Mouse (Mus musculus): ENCODE results near the gene Grik3. TPM values are rescaled to one million over a fixed set of nuclear protein-coding genes. Genes with fewer than 3 reads are reported as not detected.

Gene Grik3
- polyA plus RNA-seq, 1 experiment from 2014 or later: 4.5 TPM

DNA sequence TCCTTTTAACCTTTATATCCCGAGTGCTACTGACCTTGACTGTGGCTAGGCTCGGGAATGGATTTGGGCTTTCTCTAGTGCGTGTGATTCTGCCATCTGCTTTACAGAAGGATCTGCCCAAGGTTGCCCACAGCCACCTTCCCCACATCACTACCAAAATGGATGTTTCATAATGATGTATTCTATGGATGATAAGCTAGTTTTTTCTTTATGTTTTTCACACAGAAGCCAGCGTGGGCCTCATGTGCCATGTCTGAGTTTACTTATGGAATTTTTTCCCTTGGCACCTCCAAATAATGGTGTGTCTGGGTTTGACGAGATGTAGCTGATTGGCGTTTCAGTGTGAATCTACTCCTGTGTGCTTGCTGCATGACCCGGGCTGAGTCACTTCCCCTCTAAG is 7.0 kb downstream of the Grik3 start:
- peaks cover 27% of the 10 kb centered on the region for H3K27me3 ChIP-seq (ENCODE audit: control insufficient read depth, insufficient read depth, low read length)

DNA sequence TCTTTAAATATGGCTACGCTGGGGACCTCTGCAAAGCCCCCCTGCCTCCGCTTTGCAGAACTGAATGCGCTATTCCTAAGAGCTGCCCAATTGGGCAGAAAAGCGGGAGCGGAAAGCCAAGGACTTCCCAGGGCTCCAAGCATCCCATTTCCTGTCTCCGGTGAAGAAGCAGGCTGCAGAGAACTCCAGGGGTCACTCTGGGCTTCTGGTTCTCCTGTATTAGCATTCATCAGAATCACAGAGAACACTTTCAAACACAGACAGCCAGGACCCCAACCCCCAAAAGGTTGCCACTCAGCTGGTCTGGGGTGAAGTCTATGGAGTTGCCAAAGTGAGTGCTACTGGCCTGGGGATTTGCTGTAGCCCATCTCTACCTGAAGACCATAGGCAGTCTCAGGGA is 8.4 kb downstream of the Grik3 start:
- Histone ChIP-seq H3K27me3 (ENCODE audit: control insufficient read depth, insufficient read depth, low read length) (peaks cover 17% of the 10 kb centered on the region), H3K4me2 (ENCODE audit: low read length) (0 out of 2 replicates have a peak overlapping the region, but pooled peaks have one; percentile 8), H3K36me3 (ENCODE audit: control insufficient read depth, insufficient read depth, low read length) (no peaks in the 10 kb centered on the region), H3K4me3 (replicated peaks; ENCODE audit: low read depth, low read length) (no peak overlapping the region), H3K4me1 (ENCODE audit: control insufficient read depth, insufficient read depth, low read length) (peaks cover 32% of the 10 kb centered on the region), H3K9ac (replicated peaks; ENCODE audit: low read length) (no peak overlapping the region), H3K27ac (replicated peaks; ENCODE audit: low read depth, low read length) (no peak overlapping the region), H3K9me3 (ENCODE audit: control insufficient read depth, low read length) (no peaks in the 10 kb centered on the region)
- WGBS: 17% methylated on average over 6 of the region's 6 CpGs
- DNase-seq (no peak), ATAC-seq (ENCODE audit: low FRiP score, low TSS enrichment) (no peak)

More for the DNA sequence above, 7.0 kb downstream of the Grik3 start:
- Histone ChIP-seq H3K9me3 (ENCODE audit: control insufficient read depth, low read length) (no peaks in the 10 kb centered on the region), H3K4me3 (replicated peaks; ENCODE audit: low read depth, low read length) (no peak overlapping the region), H3K4me1 (ENCODE audit: control insufficient read depth, insufficient read depth, low read length) (peaks cover 40% of the 10 kb centered on the region), H3K36me3 (ENCODE audit: control insufficient read depth, insufficient read depth, low read length) (no peaks in the 10 kb centered on the region), H3K27ac (replicated peaks; ENCODE audit: low read depth, low read length) (no peak overlapping the region), H3K4me2 (ENCODE audit: low read length) (no peak overlapping the region), H3K9ac (replicated peaks; ENCODE audit: low read length) (no peak overlapping the region)
- ATAC-seq (ENCODE audit: low FRiP score, low TSS enrichment) (no peak), DNase-seq (no peak)
- 38% methylated on average over 7 of the region's 7 CpGs for WGBS

DNA sequence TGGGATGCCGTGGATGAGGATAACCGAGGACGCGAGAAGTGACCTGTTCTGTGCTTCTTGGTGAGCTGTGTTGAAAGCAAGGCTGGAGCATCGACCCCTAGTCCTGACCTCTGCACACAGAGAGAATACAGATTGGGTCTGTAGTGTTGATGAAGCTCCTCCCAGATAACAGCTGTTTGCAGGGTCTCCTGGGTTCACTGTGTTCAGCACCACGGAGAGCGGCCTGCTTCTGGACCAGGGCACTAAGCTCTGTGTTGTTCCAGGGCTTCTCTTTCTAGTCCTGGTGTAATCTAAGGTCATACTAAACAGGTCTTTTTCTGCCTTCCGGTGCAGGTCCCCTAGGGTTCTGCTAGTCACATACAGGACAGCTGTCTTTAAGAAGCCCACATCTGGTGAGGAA is 12.4 kb downstream of the Grik3 start:
- no peak overlapping the region for H3K4me2 ChIP-seq (ENCODE audit: low read length)
- peaks cover 12% of the 10 kb centered on the region for H3K4me1 ChIP-seq (ENCODE audit: control insufficient read depth, insufficient read depth, low read length)
- H3K9ac ChIP-seq (replicated peaks; ENCODE audit: low read length): no peak overlapping the region
- H3K9me3 ChIP-seq (ENCODE audit: control insufficient read depth, low read length): no peaks in the 10 kb centered on the region
- H3K36me3 ChIP-seq (ENCODE audit: control insufficient read depth, insufficient read depth, low read length): no peaks in the 10 kb centered on the region
- DNase-seq (no peak), ATAC-seq (ENCODE audit: low FRiP score, low TSS enrichment) (no peak)
- no peak overlapping the region for H3K4me3 ChIP-seq (replicated peaks; ENCODE audit: low read depth, low read length)
- peaks cover 3% of the 10 kb centered on the region; the same call in 1 of the 2 replicates for H3K27me3 ChIP-seq (ENCODE audit: control insufficient read depth, insufficient read depth, low read length)
- 60% methylated on average over 8 of the region's 8 CpGs for WGBS
- no peak overlapping the region for H3K27ac ChIP-seq (replicated peaks; ENCODE audit: low read depth, low read length)

- H3K4me1 ChIP-seq (ENCODE audit: control insufficient read depth, insufficient read depth, low read length): no peaks in the 10 kb centered on the region
- H3K27ac ChIP-seq (replicated peaks; ENCODE audit: low read depth, low read length): no peak overlapping the region
- ATAC-seq (ENCODE audit: low FRiP score, low TSS enrichment): no peak
- WGBS: 49% methylated on average over 6 of the region's 6 CpGs
- H3K27me3 ChIP-seq (ENCODE audit: control insufficient read depth, insufficient read depth, low read length): no peaks in the 10 kb centered on the region
- DNase-seq: no peak
- no peak overlapping the region for H3K9ac ChIP-seq (replicated peaks; ENCODE audit: low read length)
- H3K9me3 ChIP-seq (ENCODE audit: control insufficient read depth, low read length): no peaks in the 10 kb centered on the region
- no peak overlapping the region for H3K4me2 ChIP-seq (ENCODE audit: low read length)
- H3K36me3 ChIP-seq (ENCODE audit: control insufficient read depth, insufficient read depth, low read length): no peaks in the 10 kb centered on the region
- no peak overlapping the region for H3K4me3 ChIP-seq (replicated peaks; ENCODE audit: low read depth, low read length)
Observed at GRCm38 (mm10) chr4:125512434-125512833, 21.9 kb downstream of the Grik3 start.

GRCm38 (mm10) chr4:125515646-125516045 is 25.1 kb downstream of the Grik3 start:
- no peak overlapping the region for H3K4me2 ChIP-seq (ENCODE audit: low read length)
- H3K9ac ChIP-seq (replicated peaks; ENCODE audit: low read length): no peak overlapping the region
- DNase-seq (no peak), ATAC-seq (ENCODE audit: low FRiP score, low TSS enrichment) (no peak)
- no peaks in the 10 kb centered on the region for H3K27me3 ChIP-seq (ENCODE audit: control insufficient read depth, insufficient read depth, low read length)
- no peaks in the 10 kb centered on the region for H3K36me3 ChIP-seq (ENCODE audit: control insufficient read depth, insufficient read depth, low read length)
- WGBS: 49% methylated on average over 13 of the region's 13 CpGs
- H3K9me3 ChIP-seq (ENCODE audit: control insufficient read depth, low read length): no peaks in the 10 kb centered on the region
- H3K4me3 ChIP-seq (replicated peaks; ENCODE audit: low read depth, low read length): no peak overlapping the region
- H3K4me1 ChIP-seq (ENCODE audit: control insufficient read depth, insufficient read depth, low read length): no peaks in the 10 kb centered on the region
- H3K27ac ChIP-seq (replicated peaks; ENCODE audit: low read depth, low read length): no peak overlapping the region

DNA sequence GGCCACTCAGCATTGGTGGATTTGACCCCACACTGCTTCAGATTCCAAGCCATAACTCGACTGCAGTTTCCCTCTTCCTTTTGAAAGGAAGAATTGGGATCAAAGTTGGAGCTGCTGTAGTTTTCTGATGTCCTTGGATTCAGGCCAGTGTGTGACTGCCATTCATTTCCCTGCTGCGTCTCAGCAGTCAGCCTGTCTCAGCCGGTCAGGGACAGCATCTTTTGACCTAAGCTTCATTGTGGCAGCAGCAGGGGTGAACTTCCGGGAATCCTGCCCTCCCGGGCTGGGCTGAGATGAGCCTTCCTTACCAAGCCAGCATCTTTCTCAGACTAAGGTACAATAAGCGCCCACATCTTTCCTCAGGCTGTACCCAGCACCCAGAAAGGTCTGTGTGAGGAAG is 26.1 kb downstream of the Grik3 start:
- Histone ChIP-seq H3K27me3 (ENCODE audit: control insufficient read depth, insufficient read depth, low read length) (no peaks in the 10 kb centered on the region), H3K4me3 (replicated peaks; ENCODE audit: low read depth, low read length) (no peak overlapping the region), H3K36me3 (ENCODE audit: control insufficient read depth, insufficient read depth, low read length) (no peaks in the 10 kb centered on the region), H3K27ac (replicated peaks; ENCODE audit: low read depth, low read length) (no peak overlapping the region), H3K4me2 (ENCODE audit: low read length) (no peak overlapping the region), H3K4me1 (ENCODE audit: control insufficient read depth, insufficient read depth, low read length) (no peaks in the 10 kb centered on the region), H3K9ac (replicated peaks; ENCODE audit: low read length) (no peak overlapping the region), H3K9me3 (ENCODE audit: control insufficient read depth, low read length) (no peaks in the 10 kb centered on the region)
- WGBS: 35% methylated on average over 6 of the region's 6 CpGs
- DNase-seq (no peak), ATAC-seq (ENCODE audit: low FRiP score, low TSS enrichment) (no peak)

GRCm38 (mm10) chr4:125518861-125519260 is 28.4 kb downstream of the Grik3 start:
- DNase-seq (no peak), ATAC-seq (ENCODE audit: low FRiP score, low TSS enrichment) (no peak)
- Histone ChIP-seq H3K36me3 (ENCODE audit: control insufficient read depth, insufficient read depth, low read length) (no peaks in the 10 kb centered on the region), H3K27me3 (ENCODE audit: control insufficient read depth, insufficient read depth, low read length) (no peaks in the 10 kb centered on the region), H3K9ac (replicated peaks; ENCODE audit: low read length) (no peak overlapping the region), H3K4me1 (ENCODE audit: control insufficient read depth, insufficient read depth, low read length) (no peaks in the 10 kb centered on the region), H3K9me3 (ENCODE audit: control insufficient read depth, low read length) (no peaks in the 10 kb centered on the region), H3K4me3 (replicated peaks; ENCODE audit: low read depth, low read length) (no peak overlapping the region), H3K27ac (replicated peaks; ENCODE audit: low read depth, low read length) (no peak overlapping the region), H3K4me2 (ENCODE audit: low read length) (no peak overlapping the region)
- WGBS: 84% methylated on average over 5 of the region's 5 CpGs

DNA sequence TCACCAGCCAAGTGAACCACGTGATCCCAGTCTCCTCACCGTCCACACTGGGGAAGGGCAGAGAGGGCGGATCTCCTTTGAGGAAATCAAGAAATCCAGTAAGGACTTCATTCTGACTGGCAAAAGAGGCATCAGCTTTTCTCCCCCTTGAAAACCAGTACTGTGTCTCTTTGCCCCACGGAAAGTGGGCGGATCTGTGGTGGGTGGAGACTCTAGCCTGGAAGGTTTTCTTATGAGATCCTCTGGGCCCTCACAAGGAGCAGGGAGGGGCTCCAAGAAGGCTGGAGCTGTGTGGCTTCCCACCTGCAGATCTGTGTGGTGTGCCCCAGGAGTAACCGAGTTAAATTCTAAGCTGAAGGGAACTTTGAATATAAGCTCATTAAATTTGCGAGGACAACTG is 32.4 kb downstream of the Grik3 start:
- DNase-seq: no peak
- H3K36me3 ChIP-seq (ENCODE audit: control insufficient read depth, insufficient read depth, low read length): no peaks in the 10 kb centered on the region
- H3K27ac ChIP-seq (replicated peaks; ENCODE audit: low read depth, low read length): no peak overlapping the region
- ATAC-seq (ENCODE audit: low FRiP score, low TSS enrichment): no peak
- no peak overlapping the region for H3K4me3 ChIP-seq (replicated peaks; ENCODE audit: low read depth, low read length)
- no peaks in the 10 kb centered on the region for H3K27me3 ChIP-seq (ENCODE audit: control insufficient read depth, insufficient read depth, low read length)
- H3K4me2 ChIP-seq (ENCODE audit: low read length): no peak overlapping the region
- no peaks in the 10 kb centered on the region for H3K9me3 ChIP-seq (ENCODE audit: control insufficient read depth, low read length)
- WGBS: 58% methylated on average over 7 of the region's 7 CpGs
- H3K4me1 ChIP-seq (ENCODE audit: control insufficient read depth, insufficient read depth, low read length): no peaks in the 10 kb centered on the region
- H3K9ac ChIP-seq (replicated peaks; ENCODE audit: low read length): no peak overlapping the region

- DNase-seq (no peak), ATAC-seq (ENCODE audit: low FRiP score, low TSS enrichment) (no peak)
- Histone ChIP-seq H3K36me3 (ENCODE audit: control insufficient read depth, insufficient read depth, low read length) (no peaks in the 10 kb centered on the region), H3K27ac (replicated peaks; ENCODE audit: low read depth, low read length) (no peak overlapping the region), H3K4me1 (ENCODE audit: control insufficient read depth, insufficient read depth, low read length) (no peaks in the 10 kb centered on the region), H3K9ac (replicated peaks; ENCODE audit: low read length) (no peak overlapping the region), H3K9me3 (ENCODE audit: control insufficient read depth, low read length) (no peaks in the 10 kb centered on the region), H3K27me3 (ENCODE audit: control insufficient read depth, insufficient read depth, low read length) (no peaks in the 10 kb centered on the region), H3K4me2 (ENCODE audit: low read length) (no peak overlapping the region), H3K4me3 (replicated peaks; ENCODE audit: low read depth, low read length) (no peak overlapping the region)
- 73% methylated on average over 4 of the region's 4 CpGs for WGBS
Observed at GRCm38 (mm10) chr4:125525266-125525665, 34.8 kb downstream of the Grik3 start.
